Mouse (Mus musculus) limb, embryonic 15.5 days (tissue): ENCODE results near the gene Elavl3. TPM values are rescaled to one million over a fixed set of nuclear protein-coding genes. Genes with fewer than 3 reads are reported as not detected.

Experiments
- ATAC-seq: fragments of 200-750 bp; cut with Nextera tagmentation; 2 replicates; pipeline ENCODE4 v1.8.0; 2017; ENCODE audit warnings: low read depth, moderate TSS enrichment; ENCODE audit not compliant: insufficient number of reproducible peaks, low FRiP score, low TSS enrichment
- H3K27ac ChIP-seq: fragments of 300-500 bp; sonication (generic); 2 replicates; pipeline ENCODE4 v1.5.1; 2015; ENCODE audit warnings: moderate library complexity, mild to moderate bottlenecking, inconsistent platforms
- H3K27me3 ChIP-seq: fragments of 300-500 bp; sonication (generic); 2 replicates; pipeline ENCODE4 v1.6.1; 2015; ENCODE audit warnings: inconsistent platforms
- H3K36me3 ChIP-seq: fragments of 300-500 bp; sonication (generic); 2 replicates; pipeline ENCODE4 v1.6.1; 2015; ENCODE audit warnings: inconsistent platforms
- H3K4me1 ChIP-seq: fragments of 300-500 bp; sonication (generic); 2 replicates; pipeline ENCODE4 v1.6.1; 2015; ENCODE audit warnings: inconsistent platforms
- H3K4me2 ChIP-seq: fragments of 300-500 bp; sonication (generic); 2 replicates; pipeline ENCODE4 v1.6.1; 2015; ENCODE audit warnings: mild to moderate bottlenecking, inconsistent platforms
- H3K4me3 ChIP-seq: fragments of 300-500 bp; sonication (generic); 2 replicates; pipeline ENCODE4 v1.5.1; 2015; ENCODE audit warnings: mild to moderate bottlenecking, inconsistent platforms
- H3K9ac ChIP-seq: fragments of 300-500 bp; sonication (generic); 2 replicates; pipeline ENCODE4 v1.6.1; 2015; ENCODE audit warnings: inconsistent platforms
- H3K9me3 ChIP-seq: fragments of 300-500 bp; sonication (generic); 2 replicates; pipeline ENCODE4 v1.6.1; 2016; ENCODE audit warnings: inconsistent platforms
- WGBS: fragments of 180-500 bp; shearing (Covaris S2); methylation state at CpG from one replicate; pipeline ENCODE4 v1.1.7; 2015; 5-methylcytosine and 5-hydroxymethylcytosine counted together
- polyA plus RNA-seq: library from polyadenylated mRNA; unstranded; fragments of >200 nt; fragmentation: Nextera tagmentation; extraction: Ambion mirVana; gene quantifications from 2 replicates; pipeline ENCODE4 v1.2.1, GENCODE M21; 2015

Elavl3 gene
- polyA plus RNA-seq, 1 experiment from 2014 or later: 0.10 TPM

GRCm38 (mm10) chr9:21976626-21977175 is 75.1 kb downstream of the Elavl3 start:
- H3K4me2 ChIP-seq: no peak overlapping the region
- no peaks in the 10 kb centered on the region for H3K36me3 ChIP-seq
- no peaks in the 10 kb centered on the region for H3K4me1 ChIP-seq
- H3K27ac ChIP-seq: no peak overlapping the region
- no peak for ATAC-seq
- H3K9ac ChIP-seq: no peak overlapping the region
- H3K9me3 ChIP-seq: no peaks in the 10 kb centered on the region
- H3K4me3 ChIP-seq: no peak overlapping the region
- H3K27me3 ChIP-seq: no peaks in the 10 kb centered on the region
- WGBS: 76% methylated on average over 10 of the region's 10 CpGs

GRCm38 (mm10) chr9:21969304-21969703 is 82.5 kb downstream of the Elavl3 start:
- H3K4me3 ChIP-seq: no peak overlapping the region
- no peak overlapping the region for H3K9ac ChIP-seq
- no peaks in the 10 kb centered on the region for H3K4me1 ChIP-seq
- no peak for ATAC-seq
- no peak overlapping the region for H3K4me2 ChIP-seq
- no peak overlapping the region for H3K27ac ChIP-seq
- no peaks in the 10 kb centered on the region for H3K9me3 ChIP-seq
- H3K27me3 ChIP-seq: no peaks in the 10 kb centered on the region
- H3K36me3 ChIP-seq: no peaks in the 10 kb centered on the region
- 86% methylated on average over 4 of the region's 4 CpGs for WGBS

DNA sequence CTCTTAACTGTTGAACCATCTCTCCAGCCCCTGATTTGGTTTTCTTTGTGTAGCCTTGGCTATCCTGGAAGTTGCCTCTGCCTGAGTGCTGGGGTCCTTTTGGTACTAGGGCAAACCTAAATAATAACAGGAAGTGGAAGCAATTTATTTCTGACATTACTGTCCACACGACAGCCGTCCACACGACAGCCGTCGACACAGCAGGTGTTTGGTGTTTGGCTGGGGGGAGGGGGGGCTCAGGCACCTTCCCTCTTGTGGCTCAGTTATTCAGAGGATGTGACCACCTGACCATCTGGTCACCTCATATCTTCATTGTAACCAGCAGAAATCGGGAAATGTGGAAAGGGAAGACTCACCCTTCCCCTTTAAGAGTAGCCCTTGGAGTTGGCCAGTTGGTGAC is 82.9 kb downstream of the Elavl3 start:
- no peak for ATAC-seq
- H3K4me1 ChIP-seq: no peaks in the 10 kb centered on the region
- H3K27ac ChIP-seq: no peak overlapping the region
- no peak overlapping the region for H3K4me3 ChIP-seq
- no peaks in the 10 kb centered on the region for H3K9me3 ChIP-seq
- H3K36me3 ChIP-seq: no peaks in the 10 kb centered on the region
- WGBS: 51% methylated on average over 6 of the region's 6 CpGs
- H3K4me2 ChIP-seq: no peak overlapping the region
- H3K9ac ChIP-seq: no peak overlapping the region
- peaks cover 3% of the 10 kb centered on the region for H3K27me3 ChIP-seq

Other genes with a start within 250 kb of the Elavl3 start
- gene Angptl8, start 216.5 kb downstream of the Elavl3 start, polyA plus RNA-seq: 0.64 and 0.70 TPM in 2 replicates
- gene Dock6, start 199.4 kb downstream of the Elavl3 start, polyA plus RNA-seq: 38.1 and 41.0 TPM in 2 replicates
- 57.3 and 57.7 TPM in 2 replicates for gene Rab3d, start 133.8 kb downstream of the Elavl3 start, polyA plus RNA-seq
- 3.2 and 4.1 TPM in 2 replicates for gene Ccdc159, start 124.6 kb downstream of the Elavl3 start, polyA plus RNA-seq
- 53.4 and 56.0 TPM in 2 replicates for gene Tmem205, start 124.5 kb downstream of the Elavl3 start, polyA plus RNA-seq
- 8.4 and 8.7 TPM in 2 replicates for gene Plppr2, start 115.0 kb downstream of the Elavl3 start, polyA plus RNA-seq
- 7.0 and 9.2 TPM in 2 replicates for gene Swsap1, start 96.3 kb downstream of the Elavl3 start, polyA plus RNA-seq
- 6.0 and 6.4 TPM in 2 replicates for gene Epor, start 88.5 kb downstream of the Elavl3 start, polyA plus RNA-seq
- 0.70 and 0.87 TPM in 2 replicates for gene Rgl3, start 62.6 kb downstream of the Elavl3 start, polyA plus RNA-seq
- gene Ccdc151, start 49.4 kb downstream of the Elavl3 start, polyA plus RNA-seq: 0.58 and 0.65 TPM in 2 replicates
- 111 and 117 TPM in 2 replicates for gene Prkcsh, start 49.2 kb downstream of the Elavl3 start, polyA plus RNA-seq
- not detected in 2 replicates for gene Gm49318, start 19.2 kb upstream of the Elavl3 start, polyA plus RNA-seq
- 9.6 and 10.9 TPM in 2 replicates for gene Zfp653, start 19.4 kb upstream of the Elavl3 start, polyA plus RNA-seq
- 38.4 and 39.6 TPM in 2 replicates for gene Ecsit, start 33.4 kb upstream of the Elavl3 start, polyA plus RNA-seq
- 3.1 and 4.2 TPM in 2 replicates for gene Cnn1, start 47.2 kb upstream of the Elavl3 start, polyA plus RNA-seq
- 164 and 173 TPM in 2 replicates for gene Elof1, start 65.1 kb upstream of the Elavl3 start, polyA plus RNA-seq
- 31.2 and 46.5 TPM in 2 replicates for gene Acp5, start 83.7 kb upstream of the Elavl3 start, polyA plus RNA-seq
- gene Pigyl, start 104.8 kb upstream of the Elavl3 start, polyA plus RNA-seq: 69.3 and 78.2 TPM in 2 replicates
- 0.19 and 0.26 TPM in 2 replicates for gene Zfp872, start 136.1 kb upstream of the Elavl3 start, polyA plus RNA-seq
- gene Zfp809, start 173.7 kb upstream of the Elavl3 start, polyA plus RNA-seq: 16.5 and 17.7 TPM in 2 replicates
- gene Zfp599, start 207.9 kb upstream of the Elavl3 start, polyA plus RNA-seq: 4.0 and 4.8 TPM in 2 replicates